Comparison of ENCODE assay signal across 9 mouse cellular contexts in genomic region chr2:103086432-103086831, GRCm38 (mm10). TPM values are rescaled to one million over a fixed set of nuclear protein-coding genes. Genes with fewer than 3 reads are reported as not detected.
DNase-seq lines count a peak whose midpoint lies in the region; ATAC-seq lines count a peak whose summit lies in the region.
"Had no signal": no experiment of that assay in that cellular context is flagged by ENCODE, and none has a peak within 500 bp of the region (broad histone marks: within the 10 kb centered on the region; RNA-seq: fewer than 3 reads in every experiment).

No protein-coding gene starts in this region.

- no peak overlapping the region for H3K27ac ChIP-seq in embryonic facial prominence, embryonic 14.5 days (replicated peaks; ENCODE audit: low read depth, low read length)
- no peak overlapping the region for H3K27ac ChIP-seq in intestine, embryonic 15.5 days
- H3K27ac ChIP-seq: limb, embryonic 12.5 days had no signal

- H3K4me2 ChIP-seq in embryonic facial prominence, embryonic 14.5 days (ENCODE audit: low read depth, low read length), result no peak overlapping the region
- H3K4me2 ChIP-seq in intestine, embryonic 15.5 days (replicated peaks), result no peak overlapping the region
- H3K4me2 ChIP-seq: limb, embryonic 12.5 days had no signal

- H3K36me3 ChIP-seq in embryonic facial prominence, embryonic 14.5 days (ENCODE audit: control insufficient read depth, insufficient read depth, low read length), result peaks cover 33% of the 10 kb centered on the region
- H3K36me3 ChIP-seq in intestine, embryonic 15.5 days, result no peaks in the 10 kb centered on the region

- WGBS in embryonic facial prominence, embryonic 14.5 days, result 6% methylated on average over 1 of the region's 1 CpGs
- WGBS in intestine, embryonic 15.5 days, result 9% methylated on average over 1 of the region's 1 CpGs

- DNase-seq in adrenal gland, postnatal 14 days, result peak; percentile 31
- no peak for DNase-seq in adrenal gland, adult 18-20 months (ENCODE audit: low spot score in 2 of 2)
- DNase-seq in kidney, postnatal 36 days, result peak; percentile 33 to 46
- no peak for DNase-seq in kidney, adult 18-20 months
- DNase-seq in ES-CJ7 (ENCODE audit: low read depth, low spot score), result peak; percentile 34
- DNase-seq in embryonic facial prominence, embryonic 14.5 days (ENCODE audit: low spot score), result peak; percentile 71
- DNase-seq in retina, embryonic 14.5 days (ENCODE audit: low spot score), result peak; percentile 82

- H3K4me3 ChIP-seq in embryonic facial prominence, embryonic 14.5 days (ENCODE audit: low read depth, low read length), result no peak overlapping the region
- H3K4me3 ChIP-seq in intestine, embryonic 15.5 days (replicated peaks), result no peak overlapping the region
- H3K4me3 ChIP-seq: limb, embryonic 12.5 days had no signal

- H3K27me3 ChIP-seq in embryonic facial prominence, embryonic 14.5 days (replicated peaks; ENCODE audit: control insufficient read depth, insufficient read depth, low read length), result no peaks in the 10 kb centered on the region
- no peaks in the 10 kb centered on the region for H3K27me3 ChIP-seq in intestine, embryonic 15.5 days (replicated peaks)
- H3K27me3 ChIP-seq: limb, embryonic 12.5 days had no signal

- H3K9ac ChIP-seq in embryonic facial prominence, embryonic 14.5 days (ENCODE audit: low read depth, low read length), result no peak overlapping the region
- H3K9ac ChIP-seq in intestine, embryonic 15.5 days, result no peak overlapping the region
- H3K9ac ChIP-seq: limb, embryonic 12.5 days had no signal

- H3K4me1 ChIP-seq in embryonic facial prominence, embryonic 14.5 days (ENCODE audit: control insufficient read depth, insufficient read depth, low read length), result no peaks in the 10 kb centered on the region
- no peaks in the 10 kb centered on the region for H3K4me1 ChIP-seq in intestine, embryonic 15.5 days (replicated peaks)

- no peak for ATAC-seq in embryonic facial prominence, embryonic 14.5 days (ENCODE audit: low read depth)
- no peak for ATAC-seq in intestine, embryonic 15.5 days

- H3K9me3 ChIP-seq in embryonic facial prominence, embryonic 14.5 days (ENCODE audit: control insufficient read depth, low read length), result no peaks in the 10 kb centered on the region
- no peaks in the 10 kb centered on the region for H3K9me3 ChIP-seq in intestine, embryonic 15.5 days
- H3K9me3 ChIP-seq: limb, embryonic 12.5 days had no signal

RNA-seq across cellular contexts. Expression of gene Apip, which starts 13.0 kb away (rescaled TPM):
- total RNA-seq in adrenal gland, postnatal 14 days (2021), result 53.4 and 61.2 TPM in 2 replicates
- total RNA-seq in adrenal gland, adult 18-20 months (2021), result 10 to 100 TPM; 46.1 to 51.2 TPM
- polyA plus RNA-seq in embryonic facial prominence, embryonic 14.5 days (2014; fragmentation: Nextera tagmentation; extraction: Ambion mirVana), result 80.0 and 90.8 TPM in 2 replicates
- 55.1 and 55.6 TPM in 2 replicates for polyA plus RNA-seq in intestine, embryonic 15.5 days (2015; fragmentation: Nextera tagmentation; extraction: Ambion mirVana)

RNA-seq across cellular contexts. Expression of gene Pdhx, which starts 13.1 kb away (rescaled TPM):
- 133 and 138 TPM in 2 replicates for total RNA-seq in adrenal gland, postnatal 14 days (2021)
- total RNA-seq in adrenal gland, adult 18-20 months (2021), result 100 to 1,000 TPM; 126 to 127 TPM
- polyA plus RNA-seq in embryonic facial prominence, embryonic 14.5 days (2014; fragmentation: Nextera tagmentation; extraction: Ambion mirVana), result 36.6 and 41.1 TPM in 2 replicates
- 34.9 and 36.6 TPM in 2 replicates for polyA plus RNA-seq in intestine, embryonic 15.5 days (2015; fragmentation: Nextera tagmentation; extraction: Ambion mirVana)

Comparison
In these comparisons a context has a peak if more than half of its experiments do, and no peak if none do; other contexts are left out.
1. DNase-seq: peak in adrenal gland, postnatal 14 days (single experiment), kidney, postnatal 36 days (2 of 2), ES-CJ7 (single experiment), embryonic facial prominence, embryonic 14.5 days (single experiment) and retina, embryonic 14.5 days (single experiment); none in adrenal gland, adult 18-20 months (0 of 2) and kidney, adult 18-20 months (single experiment).